Mouse (Mus musculus) liver, embryonic 12.5 days (tissue): ENCODE data around the gene Rora. TPM values are rescaled to one million over a fixed set of nuclear protein-coding genes. Genes with fewer than 3 reads are reported as not detected.

Experiments used
- ATAC-seq: fragments of 200-750 bp; cut with Nextera tagmentation; 2 replicates; pipeline ENCODE4 v1.8.0; 2017; ENCODE audit warnings: moderate number of reproducible peaks, mild to moderate bottlenecking, moderate library complexity
- H3K27ac ChIP-seq: fragments of 300-500 bp; sonication (generic); 2 replicates; pipeline ENCODE4 v1.5.1; 2016; ENCODE audit warnings: mild to moderate bottlenecking
- H3K27me3 ChIP-seq: fragments of 300-500 bp; sonication (generic); replicated peaks from 2 replicates; pipeline ENCODE4 v1.6.1; 2016; ENCODE audit warnings: mild to moderate bottlenecking, moderate library complexity
- H3K36me3 ChIP-seq: fragments of 300-500 bp; sonication (generic); 2 replicates; pipeline ENCODE4 v1.6.1; 2016; ENCODE audit warnings: mild to moderate bottlenecking, moderate library complexity
- H3K4me1 ChIP-seq: fragments of 300-500 bp; sonication (generic); 2 replicates; pipeline ENCODE4 v1.6.1; 2016
- H3K4me2 ChIP-seq: fragments of 300-500 bp; sonication (generic); 2 replicates; pipeline ENCODE4 v1.6.1; 2016; ENCODE audit warnings: mild to moderate bottlenecking, moderate library complexity
- H3K4me3 ChIP-seq: fragments of 300-500 bp; sonication (generic); 2 replicates; pipeline ENCODE4 v1.5.1; 2016; ENCODE audit warnings: mild to moderate bottlenecking, moderate library complexity
- H3K9ac ChIP-seq: fragments of 300-500 bp; sonication (generic); 2 replicates; pipeline ENCODE4 v1.6.1; 2016; ENCODE audit warnings: mild to moderate bottlenecking, moderate library complexity
- H3K9me3 ChIP-seq: fragments of 300-500 bp; sonication (generic); replicated peaks from 2 replicates; pipeline ENCODE4 v1.6.1; 2016; ENCODE audit warnings: mild to moderate bottlenecking, moderate library complexity
- WGBS: fragments of 180-500 bp; shearing (Covaris S2); methylation state at CpG from one replicate; pipeline ENCODE4 v1.1.7; 2016; ENCODE audit not compliant: insufficient replicate concordance; 5-methylcytosine and 5-hydroxymethylcytosine counted together
- polyA plus RNA-seq: library from polyadenylated mRNA; unstranded; fragments of >200 nt; fragmentation: Nextera tagmentation; extraction: Ambion mirVana; gene quantifications from 2 replicates; pipeline ENCODE4 v1.2.1, GENCODE M21; 2016

The Rora gene
- polyA plus RNA-seq, 1 experiment from 2014 or later, result 2.4 TPM

GRCm38 (mm10) chr9:68906361-68906883 lies 252.8 kb downstream of the Rora start:
- H3K36me3 ChIP-seq, result no peaks in the 10 kb centered on the region
- no peaks in the 10 kb centered on the region for H3K27me3 ChIP-seq
- no peaks in the 10 kb centered on the region for H3K4me1 ChIP-seq
- no peak overlapping the region for H3K9ac ChIP-seq
- ATAC-seq, result no peak
- 61% methylated on average over 6 of the region's 6 CpGs for WGBS
- H3K4me3 ChIP-seq, result no peak overlapping the region
- no peak overlapping the region for H3K27ac ChIP-seq
- no peaks in the 10 kb centered on the region for H3K9me3 ChIP-seq
- no peak overlapping the region for H3K4me2 ChIP-seq

DNA sequence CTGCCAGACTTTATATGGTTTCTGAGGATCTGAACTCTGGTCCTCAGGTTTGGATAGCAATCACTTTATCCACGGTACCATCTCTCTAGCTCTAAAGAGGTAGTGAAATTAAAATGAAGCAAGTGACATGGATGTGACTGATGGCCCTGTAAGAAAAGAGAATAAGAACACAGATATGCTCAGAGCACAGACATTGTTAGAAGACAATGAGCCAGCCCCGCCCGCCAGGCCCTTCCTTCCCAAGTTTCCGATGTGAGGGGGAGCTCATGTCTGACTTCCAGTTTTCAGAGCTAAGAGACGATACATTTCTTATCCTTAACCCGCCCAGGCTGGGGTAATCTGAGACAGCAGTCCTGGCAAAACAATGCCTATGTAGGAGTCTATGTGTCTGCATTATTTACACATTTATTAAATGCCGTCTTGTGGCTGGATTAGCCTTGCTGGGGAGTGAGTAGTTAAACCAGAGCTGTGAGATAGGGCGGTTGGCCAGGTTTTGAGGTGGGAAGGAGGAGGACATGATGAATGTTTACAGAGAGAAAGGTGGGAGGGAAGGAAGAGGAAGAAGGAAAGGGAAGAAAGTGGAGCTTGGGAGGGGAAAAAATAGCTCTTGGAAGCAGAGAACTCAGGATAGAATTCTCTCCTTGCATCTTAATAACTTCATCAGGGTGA lies 259.0 kb downstream of the Rora start:
- Histone ChIP-seq H3K4me1 (no peaks in the 10 kb centered on the region), H3K9ac (no peak overlapping the region), H3K27me3 (no peaks in the 10 kb centered on the region), H3K4me3 (no peak overlapping the region), H3K27ac (no peak overlapping the region), H3K9me3 (no peaks in the 10 kb centered on the region), H3K36me3 (no peaks in the 10 kb centered on the region), H3K4me2 (no peak overlapping the region)
- no peak for ATAC-seq
- WGBS, result 38% methylated on average over 8 of the region's 8 CpGs

- no peaks in the 10 kb centered on the region for H3K27me3 ChIP-seq
- no peak overlapping the region for H3K4me3 ChIP-seq
- H3K27ac ChIP-seq, result no peak overlapping the region
- WGBS, result 76% methylated on average over 10 of the region's 10 CpGs
- H3K4me2 ChIP-seq, result no peak overlapping the region
- no peak for ATAC-seq
- no peaks in the 10 kb centered on the region for H3K36me3 ChIP-seq
- H3K9me3 ChIP-seq, result no peaks in the 10 kb centered on the region
- H3K4me1 ChIP-seq, result no peaks in the 10 kb centered on the region
- H3K9ac ChIP-seq, result no peak overlapping the region
Observed at GRCm38 (mm10) chr9:68913191-68913697, 259.7 kb downstream of the Rora start.

DNA sequence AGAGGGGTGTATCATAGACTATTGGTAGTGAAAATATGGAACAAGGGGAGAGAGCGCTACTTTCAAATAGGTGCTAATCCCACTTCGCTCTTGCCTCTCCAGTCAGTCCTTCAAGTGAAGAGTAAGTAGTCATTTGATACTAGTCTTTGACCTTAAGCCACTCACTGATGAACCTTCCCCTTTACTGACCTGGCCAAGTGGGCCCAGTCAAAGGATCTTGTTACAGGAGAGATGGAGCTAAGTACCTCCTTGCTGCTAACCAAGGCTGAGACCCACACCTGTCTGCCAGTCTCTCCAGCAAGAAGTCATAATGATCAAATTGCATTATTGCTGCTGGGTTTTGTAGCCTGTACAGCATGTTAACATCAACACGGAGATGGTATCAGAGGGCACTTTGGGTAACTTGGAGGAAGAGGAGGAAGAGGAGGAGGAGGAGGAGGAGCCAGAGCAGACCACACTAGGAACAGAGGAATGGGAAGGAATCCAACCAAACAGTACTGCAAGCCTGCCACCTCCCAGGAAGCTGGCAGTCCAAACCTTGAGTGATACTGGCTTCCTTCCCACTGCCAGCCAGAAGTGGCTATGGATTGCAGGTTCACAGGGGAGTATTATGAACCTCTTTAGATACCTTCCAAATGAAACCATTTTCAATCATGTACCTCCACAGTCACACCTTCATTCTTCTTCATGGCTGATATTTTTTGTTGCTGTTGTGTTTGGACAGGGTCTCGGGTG lies 261.1 kb downstream of the Rora start:
- no peak overlapping the region for H3K27ac ChIP-seq
- no peaks in the 10 kb centered on the region for H3K27me3 ChIP-seq
- H3K4me3 ChIP-seq, result no peak overlapping the region
- ATAC-seq, result no peak
- no peaks in the 10 kb centered on the region for H3K4me1 ChIP-seq
- no peak overlapping the region for H3K4me2 ChIP-seq
- no peaks in the 10 kb centered on the region for H3K36me3 ChIP-seq
- no peak overlapping the region for H3K9ac ChIP-seq
- no peaks in the 10 kb centered on the region for H3K9me3 ChIP-seq
- WGBS, result 71% methylated on average over 4 of the region's 4 CpGs

DNA sequence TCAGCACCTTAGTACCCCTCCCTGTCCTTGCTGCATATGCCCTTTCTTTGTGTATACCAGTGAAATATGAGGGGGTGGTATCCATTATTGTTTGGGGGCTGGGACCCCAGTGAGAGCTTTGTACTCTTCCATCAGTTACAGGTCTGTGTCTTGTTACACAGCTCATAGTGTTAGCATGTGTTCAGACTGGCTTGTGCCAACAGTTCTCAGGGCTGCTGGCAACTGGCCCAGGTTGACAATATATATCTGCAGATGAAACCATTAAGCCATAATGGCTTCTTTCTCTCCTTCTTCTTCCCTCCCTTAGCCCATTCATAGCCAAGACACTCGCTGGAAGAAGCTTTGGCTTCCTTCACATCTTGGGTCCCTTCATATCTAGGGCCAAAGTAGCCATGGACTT lies 263.2 kb downstream of the Rora start:
- ATAC-seq, result no peak
- no peaks in the 10 kb centered on the region for H3K36me3 ChIP-seq
- H3K4me2 ChIP-seq, result no peak overlapping the region
- no peak overlapping the region for H3K4me3 ChIP-seq
- no peaks in the 10 kb centered on the region for H3K4me1 ChIP-seq
- WGBS, result 18% methylated on average over 1 of the region's 1 CpGs
- H3K27me3 ChIP-seq, result no peaks in the 10 kb centered on the region
- no peaks in the 10 kb centered on the region for H3K9me3 ChIP-seq
- H3K9ac ChIP-seq, result no peak overlapping the region
- no peak overlapping the region for H3K27ac ChIP-seq

DNA sequence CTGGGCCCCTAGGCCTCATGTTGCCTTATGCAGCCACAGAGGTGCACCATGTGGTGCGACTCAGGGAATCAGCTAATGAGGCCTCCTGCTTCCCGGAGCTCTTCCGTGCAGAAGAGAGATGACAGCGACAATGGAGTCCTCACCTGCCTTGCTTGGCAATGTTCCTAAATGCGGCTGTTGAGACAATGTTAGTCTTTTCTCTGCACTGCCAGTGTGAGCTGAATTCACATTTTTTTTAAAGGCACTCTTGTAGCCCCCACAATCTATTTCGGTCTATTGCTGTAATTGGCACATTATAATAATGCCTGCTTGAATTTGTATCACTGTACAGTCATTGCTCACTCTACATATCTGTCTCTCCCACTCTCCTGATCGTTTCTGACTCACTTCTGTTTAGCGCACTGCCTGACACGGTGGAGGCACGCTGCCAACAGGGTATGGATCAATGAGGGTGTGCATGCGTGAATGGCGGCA lies 269.6 kb downstream of the Rora start:
- Histone ChIP-seq H3K27ac (no peak overlapping the region), H3K4me3 (no peak overlapping the region), H3K4me1 (no peaks in the 10 kb centered on the region), H3K9me3 (no peaks in the 10 kb centered on the region), H3K36me3 (no peaks in the 10 kb centered on the region), H3K4me2 (no peak overlapping the region), H3K9ac (no peak overlapping the region), H3K27me3 (no peaks in the 10 kb centered on the region)
- 76% methylated on average over 12 of the region's 12 CpGs for WGBS
- ATAC-seq, result no peak

- 70% methylated on average over 6 of the region's 6 CpGs for WGBS
- H3K27ac ChIP-seq, result no peak overlapping the region
- no peaks in the 10 kb centered on the region for H3K27me3 ChIP-seq
- H3K4me1 ChIP-seq, result no peaks in the 10 kb centered on the region
- no peak overlapping the region for H3K9ac ChIP-seq
- no peak for ATAC-seq
- no peaks in the 10 kb centered on the region for H3K36me3 ChIP-seq
- H3K4me2 ChIP-seq, result no peak overlapping the region
- no peaks in the 10 kb centered on the region for H3K9me3 ChIP-seq
- no peak overlapping the region for H3K4me3 ChIP-seq
Observed at GRCm38 (mm10) chr9:68926406-68926805, 272.8 kb downstream of the Rora start.

DNA sequence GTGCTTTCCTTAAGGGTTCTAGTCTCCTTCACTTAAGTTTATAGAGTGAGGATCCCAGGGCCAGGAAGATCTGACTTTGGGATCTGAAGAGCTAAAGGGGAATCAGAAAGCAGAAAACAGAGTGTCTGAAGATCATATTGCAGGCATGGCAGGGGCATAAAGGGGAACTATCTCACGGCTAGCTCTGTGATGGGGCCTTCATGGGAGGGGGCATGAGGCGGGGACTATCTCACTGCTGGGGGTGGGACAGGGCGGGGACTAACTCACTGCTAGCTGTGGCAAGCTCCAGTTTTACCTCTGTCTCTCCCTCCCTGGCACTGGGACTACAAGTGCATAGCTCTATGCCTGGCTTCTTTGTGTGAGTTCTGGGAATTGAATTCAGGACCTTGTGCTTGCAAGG lies 279.6 kb downstream of the Rora start:
- Histone ChIP-seq H3K9me3 (no peaks in the 10 kb centered on the region), H3K4me2 (no peak overlapping the region), H3K27ac (no peak overlapping the region), H3K4me3 (no peak overlapping the region), H3K36me3 (no peaks in the 10 kb centered on the region), H3K9ac (no peak overlapping the region), H3K27me3 (no peaks in the 10 kb centered on the region), H3K4me1 (no peaks in the 10 kb centered on the region)
- ATAC-seq, result no peak
- 32% methylated on average over 3 of the region's 3 CpGs for WGBS

DNA sequence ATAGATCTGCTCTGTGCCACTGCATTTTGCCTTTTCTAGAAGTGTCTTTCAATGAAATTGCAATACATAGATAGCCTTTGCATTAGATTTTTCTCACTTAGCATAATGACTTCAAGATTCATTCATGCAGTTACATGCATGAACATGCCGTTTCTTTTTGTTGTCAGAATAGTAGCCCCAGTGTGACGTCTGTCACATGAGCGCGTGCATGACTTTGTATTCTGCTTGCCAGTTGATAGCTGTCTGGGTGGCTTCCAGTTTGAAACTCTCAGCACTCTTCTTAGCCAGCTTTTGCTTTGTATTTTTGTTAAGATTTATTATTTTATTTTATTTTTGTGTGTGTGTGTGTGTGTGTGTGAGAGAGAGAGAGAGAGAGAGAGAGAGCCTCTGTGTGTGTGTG lies 280.7 kb downstream of the Rora start:
- Histone ChIP-seq H3K9me3 (no peaks in the 10 kb centered on the region), H3K4me2 (no peak overlapping the region), H3K27ac (no peak overlapping the region), H3K4me1 (no peaks in the 10 kb centered on the region), H3K27me3 (no peaks in the 10 kb centered on the region), H3K36me3 (no peaks in the 10 kb centered on the region), H3K4me3 (no peak overlapping the region), H3K9ac (no peak overlapping the region)
- no peak for ATAC-seq
- 71% methylated on average over 4 of the region's 4 CpGs for WGBS

- no peaks in the 10 kb centered on the region for H3K4me1 ChIP-seq
- 79% methylated on average over 11 of the region's 11 CpGs for WGBS
- H3K9ac ChIP-seq, result no peak overlapping the region
- H3K9me3 ChIP-seq, result no peaks in the 10 kb centered on the region
- no peaks in the 10 kb centered on the region for H3K36me3 ChIP-seq
- H3K27me3 ChIP-seq, result no peaks in the 10 kb centered on the region
- H3K27ac ChIP-seq, result no peak overlapping the region
- H3K4me2 ChIP-seq, result no peak overlapping the region
- no peak overlapping the region for H3K4me3 ChIP-seq
- no peak for ATAC-seq
Observed at GRCm38 (mm10) chr9:68935611-68936010, 282.0 kb downstream of the Rora start.

DNA sequence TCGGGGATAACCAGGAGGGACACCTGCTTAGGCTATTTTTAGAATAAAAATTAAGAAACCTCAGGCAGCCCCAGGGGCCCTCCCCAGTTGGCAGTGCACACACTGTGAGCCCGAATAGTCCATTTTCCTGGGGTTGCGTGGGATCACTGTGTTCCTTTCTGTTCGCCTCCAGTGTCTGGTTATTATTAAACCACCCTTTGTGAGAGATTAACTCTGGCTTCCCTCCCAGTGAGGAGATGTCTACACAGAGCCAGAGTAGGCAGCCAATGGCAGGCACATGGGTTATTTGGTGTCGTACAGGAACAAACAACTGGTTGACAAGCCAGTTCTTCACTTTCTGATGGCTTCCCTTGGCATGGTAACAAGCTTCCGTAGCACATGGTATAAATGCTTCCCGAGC lies 287.5 kb downstream of the Rora start:
- Histone ChIP-seq H3K9ac (no peak overlapping the region), H3K36me3 (no peaks in the 10 kb centered on the region), H3K27me3 (no peaks in the 10 kb centered on the region), H3K4me3 (no peak overlapping the region), H3K4me1 (no peaks in the 10 kb centered on the region), H3K4me2 (no peak overlapping the region), H3K9me3 (no peaks in the 10 kb centered on the region), H3K27ac (no peak overlapping the region)
- 0 out of 2 replicates have a peak, but pooled peaks have one; percentile 27 for ATAC-seq
- WGBS, result 65% methylated on average over 7 of the region's 7 CpGs

DNA sequence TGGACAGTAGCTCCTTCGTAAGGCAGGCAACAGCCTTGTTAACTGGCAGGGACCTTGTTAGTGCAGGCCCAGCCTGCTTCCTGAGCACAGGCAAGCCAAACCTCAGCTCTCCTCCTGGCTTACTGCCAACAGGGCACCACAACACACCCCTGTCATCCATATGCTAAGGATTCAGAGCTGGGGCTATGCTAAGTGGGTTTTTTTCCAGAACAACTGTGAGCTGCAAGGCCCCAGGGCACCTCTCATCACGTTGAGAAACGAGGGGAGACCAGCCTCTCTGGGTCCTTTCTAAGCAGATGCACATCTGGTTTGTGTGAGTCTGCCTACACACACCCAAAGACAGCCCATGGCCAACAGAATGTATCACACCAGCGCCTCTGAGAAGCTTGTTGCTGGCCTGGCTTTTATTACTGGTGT lies 289.0 kb downstream of the Rora start:
- WGBS, result 58% methylated on average over 4 of the region's 4 CpGs
- no peak for ATAC-seq

More for the DNA sequence above, 289.0 kb downstream of the Rora start:
- Histone ChIP-seq H3K27me3 (no peaks in the 10 kb centered on the region), H3K4me3 (no peak overlapping the region), H3K9me3 (no peaks in the 10 kb centered on the region), H3K9ac (no peak overlapping the region), H3K4me1 (no peaks in the 10 kb centered on the region), H3K27ac (no peak overlapping the region), H3K36me3 (no peaks in the 10 kb centered on the region), H3K4me2 (no peak overlapping the region)
